Mouse (Mus musculus): ENCODE measurements around the gene Gfod1.

DNA sequence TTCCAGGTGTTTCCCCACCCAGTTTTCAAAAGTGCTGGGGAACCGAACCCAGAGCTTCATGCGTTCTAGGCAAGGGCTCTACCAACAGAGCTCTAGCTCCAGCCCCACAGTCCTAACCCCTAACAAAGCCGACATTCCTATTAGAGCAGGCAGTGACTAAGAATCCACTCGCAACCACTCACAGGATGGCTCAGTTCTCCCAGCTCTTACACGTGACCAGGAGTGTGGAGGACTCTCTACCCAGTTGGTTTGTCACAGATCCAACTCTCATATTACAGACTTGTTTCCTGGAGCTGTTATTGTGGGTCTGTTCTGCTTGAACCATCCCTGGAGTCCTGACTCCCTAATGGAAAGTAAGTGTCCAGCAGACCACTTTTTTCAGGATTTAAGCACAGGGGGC, 40.3 kb downstream of the Gfod1 start:
- TF ChIP-seq POLR2A (IDR thresholded peaks at IDR 0.05; ENCODE audit: borderline replicate concordance, control insufficient read depth, low read depth, low read length) (no peak), CTCF (IDR thresholded peaks at IDR 0.05; ENCODE audit: control insufficient read depth, insufficient read depth, low read length) (no peak)

All from bone marrow, adult 2 months (tissue).